Mouse (Mus musculus) kidney, embryonic 16.5 days (tissue): ENCODE data around the gene App. TPM values are rescaled to one million over a fixed set of nuclear protein-coding genes. Genes with fewer than 3 reads are reported as not detected.
A peak's percentile ranks its signal among the peaks of the same experiment; 100 is the strongest.

Experiments
- ATAC-seq: fragments of 200-750 bp; cut with Nextera tagmentation; 2 replicates; pipeline ENCODE4 v1.8.0; 2017; ENCODE audit warnings: moderate TSS enrichment; ENCODE audit not compliant: low FRiP score, low TSS enrichment
- H3K27ac ChIP-seq: fragments of 300-500 bp; sonication (generic); 2 replicates; pipeline ENCODE4 v1.5.1; 2014; ENCODE audit warnings: low read length
- H3K27me3 ChIP-seq: fragments of 300-500 bp; sonication (generic); 2 replicates; pipeline ENCODE4 v1.6.1; 2014; ENCODE audit warnings: low read length, control low read depth, mixed read lengths; ENCODE audit not compliant: insufficient read depth
- H3K36me3 ChIP-seq: fragments of 300-500 bp; sonication (generic); 2 replicates; pipeline ENCODE4 v1.6.1; 2014; ENCODE audit warnings: low read length, control low read depth, mixed read lengths; ENCODE audit not compliant: insufficient read depth
- H3K4me1 ChIP-seq: fragments of 300-500 bp; sonication (generic); 2 replicates; pipeline ENCODE4 v1.6.1; 2014; ENCODE audit warnings: low read length, control low read depth, mixed read lengths; ENCODE audit not compliant: insufficient read depth
- H3K4me2 ChIP-seq: fragments of 300-500 bp; sonication (generic); replicated peaks from 2 replicates; pipeline ENCODE4 v1.6.1; 2014; ENCODE audit warnings: low read depth, low read length
- H3K4me3 ChIP-seq: fragments of 300-500 bp; sonication (generic); 2 replicates; pipeline ENCODE4 v1.5.1; 2014; ENCODE audit warnings: mild to moderate bottlenecking, low read length
- H3K9ac ChIP-seq: fragments of 300-500 bp; sonication (generic); replicated peaks from 2 replicates; pipeline ENCODE4 v1.6.1; 2014; ENCODE audit warnings: low read length
- H3K9me3 ChIP-seq: fragments of 300-500 bp; sonication (generic); 2 replicates; pipeline ENCODE4 v1.6.1; 2016; ENCODE audit warnings: low read length, control low read depth
- WGBS: fragments of 180-500 bp; shearing (Covaris S2); extraction: QIAGEN DNeasy Blood & Tissue Kit; methylation state at CpG from one replicate; pipeline ENCODE4 v1.1.7; 2014; 5-methylcytosine and 5-hydroxymethylcytosine counted together
- polyA plus RNA-seq: library from polyadenylated mRNA; unstranded; fragments of >200 nt; fragmentation: Nextera tagmentation; extraction: Ambion mirVana; gene quantifications from 2 replicates; pipeline ENCODE4 v1.2.1, GENCODE M21; 2015

Gene App
- polyA plus RNA-seq, 1 experiment from 2014 or later = 336 TPM

- Histone ChIP-seq H3K4me1 (peaks cover 44% of the 10 kb centered on the region), H3K4me3 (peak overlapping the region; percentile 98), H3K9ac (peak overlapping the region; percentile 98), H3K27ac (peak overlapping the region; percentile 96), H3K4me2 (peak overlapping the region; percentile 73), H3K9me3 (peaks cover 3% of the 10 kb centered on the region; the same call in 1 of the 2 replicates), H3K36me3 (peaks cover 9% of the 10 kb centered on the region), H3K27me3 (no peaks in the 10 kb centered on the region)
- ATAC-seq = peak; percentile 44
- 1% methylated on average over 8 of the region's 10 CpGs for WGBS
Observed at GRCm38 (mm10) chr16:85171976-85172570, 1.5 kb downstream of the App start.

- WGBS = 37% methylated on average over 19 of the region's 19 CpGs
- Histone ChIP-seq H3K27ac (0 out of 2 replicates have a peak overlapping the region, but pooled peaks have one; percentile 34), H3K4me1 (peaks cover 42% of the 10 kb centered on the region)
Observed at GRCm38 (mm10) chr16:85170826-85171510, 2.6 kb downstream of the App start.

GRCm38 (mm10) chr16:85168821-85169220, 4.7 kb downstream of the App start:
- H3K9me3 ChIP-seq = peaks cover 3% of the 10 kb centered on the region; the same call in 1 of the 2 replicates
- no peak for ATAC-seq
- peak overlapping the region; percentile 75 for H3K27ac ChIP-seq

More at GRCm38 (mm10) chr16:85170826-85171510, 2.6 kb downstream of the App start:
- Histone ChIP-seq H3K36me3 (peaks cover 9% of the 10 kb centered on the region), H3K27me3 (no peaks in the 10 kb centered on the region), H3K9ac (peak overlapping the region; percentile 51), H3K9me3 (peaks cover 3% of the 10 kb centered on the region; the same call in 1 of the 2 replicates), H3K4me3 (peak overlapping the region; percentile 28), H3K4me2 (peak overlapping the region; percentile 73)
- ATAC-seq = no peak

GRCm38 (mm10) chr16:85166205-85166604, 7.4 kb downstream of the App start:
- Histone ChIP-seq H3K9ac (0 out of 2 replicates have a peak overlapping the region, but pooled peaks have one; percentile 38), H3K9me3 (peaks cover 3% of the 10 kb centered on the region; the same call in 1 of the 2 replicates), H3K36me3 (peaks cover 9% of the 10 kb centered on the region), H3K27me3 (no peaks in the 10 kb centered on the region), H3K4me3 (no peak overlapping the region), H3K4me1 (peaks cover 47% of the 10 kb centered on the region), H3K27ac (peak overlapping the region; percentile 74), H3K4me2 (no peak overlapping the region)
- WGBS = 59% methylated on average over 4 of the region's 4 CpGs
- ATAC-seq = no peak

More at GRCm38 (mm10) chr16:85168821-85169220, 4.7 kb downstream of the App start:
- Histone ChIP-seq H3K4me1 (peaks cover 49% of the 10 kb centered on the region), H3K4me2 (0 out of 2 replicates have a peak overlapping the region, but pooled peaks have one; percentile 5), H3K27me3 (no peaks in the 10 kb centered on the region), H3K36me3 (peaks cover 9% of the 10 kb centered on the region), H3K9ac (no peak overlapping the region), H3K4me3 (no peak overlapping the region)
- 27% methylated on average over 5 of the region's 5 CpGs for WGBS

GRCm38 (mm10) chr16:85165631-85166030, 7.9 kb downstream of the App start:
- ATAC-seq = no peak

GRCm38 (mm10) chr16:85165177-85165576, 8.4 kb downstream of the App start:
- peak; percentile 7; the same call in 1 of the 2 replicates for ATAC-seq
- Histone ChIP-seq H3K27me3 (no peaks in the 10 kb centered on the region), H3K27ac (peak overlapping the region; percentile 74), H3K9me3 (peaks cover 3% of the 10 kb centered on the region; the same call in 1 of the 2 replicates), H3K4me1 (peaks cover 43% of the 10 kb centered on the region), H3K4me3 (no peak overlapping the region), H3K4me2 (no peak overlapping the region), H3K36me3 (peaks cover 10% of the 10 kb centered on the region), H3K9ac (no peak overlapping the region)
- WGBS = 26% methylated on average over 7 of the region's 7 CpGs

More at GRCm38 (mm10) chr16:85165631-85166030, 7.9 kb downstream of the App start:
- no peak overlapping the region for H3K4me2 ChIP-seq
- H3K9me3 ChIP-seq = peaks cover 3% of the 10 kb centered on the region; the same call in 1 of the 2 replicates
- peaks cover 42% of the 10 kb centered on the region for H3K4me1 ChIP-seq
- no peak overlapping the region for H3K4me3 ChIP-seq
- no peaks in the 10 kb centered on the region for H3K27me3 ChIP-seq
- H3K9ac ChIP-seq = 0 out of 2 replicates have a peak overlapping the region, but pooled peaks have one; percentile 46
- WGBS = 26% methylated on average over 7 of the region's 7 CpGs
- peaks cover 9% of the 10 kb centered on the region for H3K36me3 ChIP-seq
- H3K27ac ChIP-seq = peak overlapping the region; percentile 74

- H3K9me3 ChIP-seq = peaks cover 3% of the 10 kb centered on the region; the same call in 1 of the 2 replicates
- H3K36me3 ChIP-seq = peaks cover 9% of the 10 kb centered on the region; the same call in 1 of the 2 replicates
- H3K4me3 ChIP-seq = no peak overlapping the region
- no peak overlapping the region for H3K4me2 ChIP-seq
- H3K9ac ChIP-seq = no peak overlapping the region
- no peak for ATAC-seq
- H3K27me3 ChIP-seq = no peaks in the 10 kb centered on the region
- H3K27ac ChIP-seq = no peak overlapping the region
- peaks cover 40% of the 10 kb centered on the region for H3K4me1 ChIP-seq
- WGBS = 75% methylated on average over 6 of the region's 6 CpGs
Observed at GRCm38 (mm10) chr16:85162779-85163178, 10.8 kb downstream of the App start.

- no peak overlapping the region for H3K4me2 ChIP-seq
- 47% methylated on average over 2 of the region's 2 CpGs for WGBS
Observed at GRCm38 (mm10) chr16:85160140-85160539, 13.4 kb downstream of the App start.

GRCm38 (mm10) chr16:85157796-85158546, 15.6 kb downstream of the App start:
- Histone ChIP-seq H3K9me3 (no peaks in the 10 kb centered on the region), H3K9ac (no peak overlapping the region), H3K4me1 (peaks cover 43% of the 10 kb centered on the region), H3K27me3 (no peaks in the 10 kb centered on the region), H3K4me3 (no peak overlapping the region), H3K36me3 (peaks cover 4% of the 10 kb centered on the region; the same call in 1 of the 2 replicates), H3K4me2 (no peak overlapping the region), H3K27ac (no peak overlapping the region)
- no peak for ATAC-seq
- 39% methylated on average over 11 of the region's 11 CpGs for WGBS

More at GRCm38 (mm10) chr16:85160140-85160539, 13.4 kb downstream of the App start:
- H3K9ac ChIP-seq = no peak overlapping the region
- H3K27ac ChIP-seq = no peak overlapping the region
- H3K4me3 ChIP-seq = no peak overlapping the region
- ATAC-seq = no peak
- H3K9me3 ChIP-seq = no peaks in the 10 kb centered on the region
- H3K4me1 ChIP-seq = peaks cover 35% of the 10 kb centered on the region
- no peaks in the 10 kb centered on the region for H3K27me3 ChIP-seq
- peaks cover 4% of the 10 kb centered on the region; the same call in 1 of the 2 replicates for H3K36me3 ChIP-seq
